Comparison of ENCODE assay signal across 14 mouse cellular contexts in genomic region chr15:101066920-101067696, GRCm38 (mm10). TPM values are rescaled to one million over a fixed set of nuclear protein-coding genes. Genes with fewer than 3 reads are reported as not detected.
A peak's percentile ranks its signal among the peaks of the same experiment; 100 is the strongest.
DNase-seq lines count a peak whose midpoint lies in the region; ATAC-seq lines count a peak whose summit lies in the region.
"Had no signal": no experiment of that assay in that cellular context is flagged by ENCODE, and none has a peak within 500 bp of the region (broad histone marks: within the 10 kb centered on the region; RNA-seq: fewer than 3 reads in every experiment).

No protein-coding gene starts in this region.

- H3K27ac ChIP-seq in heart, embryonic 15.5 days = peak overlapping the region; percentile 15; the same call in 1 of the 2 replicates
- H3K27ac ChIP-seq in embryonic facial prominence, embryonic 11.5 days (replicated peaks; ENCODE audit: low read depth, low read length) = peak overlapping the region; percentile 70
- H3K27ac ChIP-seq in midbrain, embryonic 15.5 days = no peak overlapping the region
- H3K27ac ChIP-seq: layer of hippocampus, adult 2 months; liver, embryonic 14.5 days had no signal

- no peak overlapping the region for H3K9ac ChIP-seq in heart, embryonic 15.5 days
- peak overlapping the region; percentile 22; the same call in 1 of the 2 replicates for H3K9ac ChIP-seq in embryonic facial prominence, embryonic 11.5 days (replicated peaks; ENCODE audit: low read length)
- no peak overlapping the region for H3K9ac ChIP-seq in midbrain, embryonic 15.5 days
- H3K9ac ChIP-seq: liver, embryonic 14.5 days had no signal

- no peak overlapping the region for H3K4me3 ChIP-seq in heart, embryonic 15.5 days
- H3K4me3 ChIP-seq in embryonic facial prominence, embryonic 11.5 days (ENCODE audit: low read depth, low read length) = no peak overlapping the region
- no peak overlapping the region for H3K4me3 ChIP-seq in midbrain, embryonic 15.5 days
- H3K4me3 ChIP-seq: layer of hippocampus, adult 2 months had no signal

- WGBS in heart, embryonic 15.5 days = 57% methylated on average over 7 of the region's 9 CpGs
- WGBS in embryonic facial prominence, embryonic 11.5 days = 12% methylated on average over 7 of the region's 9 CpGs
- 14% methylated on average over 4 of the region's 9 CpGs for WGBS in midbrain, embryonic 15.5 days

- no peaks in the 10 kb centered on the region for H3K9me3 ChIP-seq in heart, embryonic 15.5 days (replicated peaks)
- no peaks in the 10 kb centered on the region for H3K9me3 ChIP-seq in embryonic facial prominence, embryonic 11.5 days (replicated peaks; ENCODE audit: control insufficient read depth, low read length)
- H3K9me3 ChIP-seq in midbrain, embryonic 15.5 days = no peaks in the 10 kb centered on the region

- no peak overlapping the region for H3K4me2 ChIP-seq in heart, embryonic 15.5 days
- no peak overlapping the region for H3K4me2 ChIP-seq in embryonic facial prominence, embryonic 11.5 days (ENCODE audit: low read depth, low read length)
- H3K4me2 ChIP-seq in midbrain, embryonic 15.5 days = no peak overlapping the region

- no peak for DNase-seq in heart, postnatal 14 days
- no peak for DNase-seq in embryonic facial prominence, embryonic 11.5 days (ENCODE audit: low spot score)
- peak; percentile 73 for DNase-seq in kidney, adult 11 months
- no peak for DNase-seq in spleen, adult 12 weeks (ENCODE audit: low spot score)
- DNase-seq in adrenal gland, adult (ENCODE audit: inconsistent age in 2 of 2, low spot score in 1 of 2) = no peak
- DNase-seq in layer of hippocampus, adult 18-20 months (ENCODE audit: low spot score in 2 of 2) = no peak
- DNase-seq: cerebellum, adult 2 months had no signal

- no peaks in the 10 kb centered on the region for H3K36me3 ChIP-seq in heart, embryonic 15.5 days
- H3K36me3 ChIP-seq in embryonic facial prominence, embryonic 11.5 days (replicated peaks; ENCODE audit: control insufficient read depth, insufficient read depth, low read depth, low read length) = no peaks in the 10 kb centered on the region; the same call in 1 of the 2 replicates
- no peaks in the 10 kb centered on the region for H3K36me3 ChIP-seq in midbrain, embryonic 15.5 days (replicated peaks)

- no peak for ATAC-seq in heart, embryonic 15.5 days (replicated peaks; ENCODE audit: insufficient number of reproducible peaks, insufficient read depth, low FRiP score, low read depth)
- no peak for ATAC-seq in embryonic facial prominence, embryonic 11.5 days (replicated peaks; ENCODE audit: insufficient number of reproducible peaks, low FRiP score, low TSS enrichment, low read depth)
- ATAC-seq in midbrain, embryonic 15.5 days (replicated peaks) = 0 out of 2 replicates have a peak, but pooled peaks have one; percentile 28
- ATAC-seq: activated CD4-positive, CD25-positive, alpha-beta regulatory T cell, adult 4 months; CD4-positive, CD25-positive, alpha-beta regulatory T cell, adult 4 months had no signal

- peaks cover 33% of the 10 kb centered on the region for H3K4me1 ChIP-seq in heart, embryonic 15.5 days (replicated peaks)
- H3K4me1 ChIP-seq in embryonic facial prominence, embryonic 11.5 days (ENCODE audit: control insufficient read depth, insufficient read depth, low read length) = peaks cover 20% of the 10 kb centered on the region
- peaks cover 29% of the 10 kb centered on the region for H3K4me1 ChIP-seq in midbrain, embryonic 15.5 days

- peaks cover 14% of the 10 kb centered on the region for H3K27me3 ChIP-seq in heart, embryonic 15.5 days
- no peaks in the 10 kb centered on the region for H3K27me3 ChIP-seq in embryonic facial prominence, embryonic 11.5 days (ENCODE audit: control insufficient read depth, insufficient read depth, low read length)
- no peaks in the 10 kb centered on the region for H3K27me3 ChIP-seq in midbrain, embryonic 15.5 days (replicated peaks)

- intact Hi-C loops in heart, postnatal 14 days (cut with DNase I) = no loop called here

RNA-seq across cellular contexts. Expression of gene Fignl2, which starts 11.3 kb away (rescaled TPM):
- polyA plus RNA-seq in heart, embryonic 15.5 days (2015; fragmentation: Nextera tagmentation; extraction: Ambion mirVana) = 0.03 and 0.10 TPM in 2 replicates
- 1 to 10 TPM; 2.3 to 2.8 TPM for total RNA-seq in heart, postnatal 14 days (2021)
- 0.72 and 0.81 TPM in 2 replicates for polyA plus RNA-seq in embryonic facial prominence, embryonic 11.5 days (2014; fragmentation: Nextera tagmentation; extraction: Ambion mirVana)
- 0.09 TPM in 1 of 2 replicates, not detected in the other for polyA plus RNA-seq in midbrain, embryonic 15.5 days (2015; fragmentation: Nextera tagmentation; extraction: Ambion mirVana)
- 1 to 10 TPM; 1.3 to 1.6 TPM for total RNA-seq in layer of hippocampus, adult 18-20 months (2021)
- polyA plus RNA-seq: activated CD4-positive, CD25-positive, alpha-beta regulatory T cell, adult 4 months; CD4-positive, CD25-positive, alpha-beta regulatory T cell, adult 4 months had no signal

RNA-seq across cellular contexts. Expression of gene Gm47841, which starts 19.9 kb away (rescaled TPM):
- polyA plus RNA-seq in heart, embryonic 15.5 days (2015; fragmentation: Nextera tagmentation; extraction: Ambion mirVana) = not detected in 2 replicates
- not detected for total RNA-seq in heart, postnatal 14 days (2021)
- polyA plus RNA-seq in embryonic facial prominence, embryonic 11.5 days (2014; fragmentation: Nextera tagmentation; extraction: Ambion mirVana) = not detected in 2 replicates
- not detected in 2 replicates for polyA plus RNA-seq in midbrain, embryonic 15.5 days (2015; fragmentation: Nextera tagmentation; extraction: Ambion mirVana)
- not detected for total RNA-seq in layer of hippocampus, adult 18-20 months (2021)
- total RNA-seq: gastrocnemius, adult 8-10 months; layer of hippocampus, adult 2 months had no signal
- polyA plus RNA-seq: activated CD4-positive, CD25-positive, alpha-beta regulatory T cell, adult 4 months; CD4-positive, CD25-positive, alpha-beta regulatory T cell, adult 4 months; cerebellum, adult 2 months; liver, embryonic 14.5 days had no signal

RNA-seq across cellular contexts. Expression of gene Ankrd33, which starts 48.4 kb away (rescaled TPM):
- not detected in 2 replicates for polyA plus RNA-seq in heart, embryonic 15.5 days (2015; fragmentation: Nextera tagmentation; extraction: Ambion mirVana)
- total RNA-seq in heart, postnatal 14 days (2021) = not detected
- polyA plus RNA-seq in embryonic facial prominence, embryonic 11.5 days (2014; fragmentation: Nextera tagmentation; extraction: Ambion mirVana) = not detected in 2 replicates
- not detected in 2 replicates for polyA plus RNA-seq in midbrain, embryonic 15.5 days (2015; fragmentation: Nextera tagmentation; extraction: Ambion mirVana)
- total RNA-seq in layer of hippocampus, adult 18-20 months (2021) = not detected
- total RNA-seq: gastrocnemius, adult 8-10 months; layer of hippocampus, adult 2 months had no signal
- polyA plus RNA-seq: activated CD4-positive, CD25-positive, alpha-beta regulatory T cell, adult 4 months; CD4-positive, CD25-positive, alpha-beta regulatory T cell, adult 4 months; liver, embryonic 14.5 days had no signal
